Mouse (Mus musculus) bone marrow macrophage, adult 2 months (primary cell): ENCODE measurements around the gene Slit1.

Experiments
- CTCF ChIP-seq: IDR thresholded peaks from 2 replicates; pipeline ENCODE4 v1.5.1; 2012; ENCODE audit warnings: low read depth, mild to moderate bottlenecking, low read length, moderate library complexity
- POLR2A ChIP-seq: IDR thresholded peaks from 2 replicates; pipeline ENCODE4 v1.6.1; 2012; ENCODE audit warnings: mild to moderate bottlenecking, low read depth, low read length, borderline replicate concordance

- TF ChIP-seq POLR2A (no peak), CTCF (no peak)
Observed at GRCm38 (mm10) chr19:41589681-41590080, 153.8 kb downstream of the Slit1 start.
